Mouse (Mus musculus): ENCODE measurements around the gene Scgb1c1.

The Scgb1c1 gene

DNA sequence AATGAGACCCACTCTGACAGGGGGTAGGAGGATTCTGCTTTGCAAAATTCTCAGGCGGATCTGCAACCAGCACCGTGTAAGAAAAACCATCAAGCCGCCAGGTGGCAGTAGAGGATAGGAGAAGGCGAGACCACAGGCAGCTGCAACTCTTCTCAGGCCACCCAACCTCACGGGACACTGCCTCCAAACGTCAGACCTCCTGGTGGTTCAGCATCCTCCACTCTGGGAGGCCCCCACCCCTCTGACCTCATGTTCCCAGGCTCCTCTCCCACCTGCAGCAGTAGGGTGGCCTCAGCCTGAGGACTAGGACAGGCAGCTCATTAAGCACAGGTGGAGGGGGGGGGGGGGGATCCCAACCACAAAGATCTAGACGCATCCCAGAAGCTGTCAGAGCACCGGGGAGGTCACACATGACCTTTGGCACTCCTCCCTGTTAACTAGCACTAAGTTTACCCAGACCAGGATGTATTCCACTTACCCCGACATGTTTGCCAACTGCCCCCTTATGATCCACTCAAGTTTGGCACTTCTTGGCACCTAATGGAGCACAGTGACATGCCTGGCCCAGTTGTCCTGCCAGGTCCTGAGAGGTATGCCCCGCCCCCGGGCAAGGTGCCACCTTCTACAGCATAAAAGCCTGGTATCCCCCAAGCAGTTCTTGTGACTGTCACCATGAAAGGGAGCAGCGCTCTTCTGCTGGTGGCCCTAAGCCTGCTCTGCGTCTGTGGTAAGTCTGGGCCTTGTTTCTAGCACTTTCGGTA lies at the start of gene Scgb1c1:
Gene Scgb1c1 (plus strand): TSS at position 643 of the 761 bp plus-strand sequence.
- peak; percentile 81 for DNase-seq (ENCODE audit: low read depth)

DNA sequence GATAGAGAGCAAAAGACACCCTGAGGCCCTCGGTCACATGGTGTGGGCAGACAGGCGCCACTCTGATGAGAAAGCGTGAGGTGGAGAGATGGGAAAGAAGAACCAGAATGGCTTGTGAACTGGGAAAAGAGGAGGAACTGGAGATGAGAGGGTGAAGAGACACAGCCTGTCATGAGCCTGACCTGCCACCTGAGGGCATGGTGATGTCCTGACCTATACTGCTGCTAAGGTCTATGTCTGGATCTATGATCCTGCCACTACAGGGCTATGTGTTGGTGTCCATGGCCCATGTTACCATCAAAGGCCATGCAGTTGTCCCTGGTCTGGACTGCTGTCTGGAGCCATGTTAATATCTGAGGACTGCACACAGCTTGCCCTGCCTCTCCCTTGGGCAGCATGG lies 47.7 kb upstream of the Scgb1c1 start:
- DNase-seq (ENCODE audit: low read depth): no peak

DNA sequence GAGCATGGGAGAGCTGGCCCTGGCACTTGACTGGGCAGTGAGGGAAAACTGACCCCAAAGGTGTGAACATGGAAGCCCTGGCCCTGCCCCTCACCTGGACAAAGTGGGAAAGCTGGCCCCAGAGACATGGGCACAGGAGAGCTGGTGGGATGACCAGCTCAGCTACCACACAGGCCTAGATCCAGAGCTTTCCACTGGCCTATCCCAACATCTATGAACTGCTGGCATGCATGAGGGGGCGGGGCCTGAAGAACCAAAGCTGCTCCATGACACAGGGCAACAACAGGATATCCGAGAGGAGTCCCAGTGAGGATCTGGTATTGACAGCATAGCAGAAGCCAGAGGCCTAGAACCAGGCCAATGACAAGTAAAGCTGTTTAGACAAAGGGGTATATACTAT lies 47.1 kb upstream of the Scgb1c1 start:
- DNase-seq (ENCODE audit: low read depth): no peak

- DNase-seq (ENCODE audit: low read depth): no peak
Measured at GRCm38 (mm10) chr7:140802629-140803028, 42.7 kb upstream of the Scgb1c1 start.

- peak; percentile 34 for DNase-seq (ENCODE audit: low read depth)
Measured at GRCm38 (mm10) chr7:140805704-140806103, 39.6 kb upstream of the Scgb1c1 start.

- peak; percentile 16 for DNase-seq (ENCODE audit: low read depth)
Measured at GRCm38 (mm10) chr7:140810496-140810895, 34.9 kb upstream of the Scgb1c1 start.

- no peak for DNase-seq (ENCODE audit: low read depth)
Measured at GRCm38 (mm10) chr7:140811714-140812113, 33.6 kb upstream of the Scgb1c1 start.

- DNase-seq (ENCODE audit: low read depth): no peak
Measured at GRCm38 (mm10) chr7:140812850-140813249, 32.5 kb upstream of the Scgb1c1 start.

GRCm38 (mm10) chr7:140820173-140820572 lies 25.2 kb upstream of the Scgb1c1 start:
- DNase-seq (ENCODE audit: low read depth): no peak

GRCm38 (mm10) chr7:140821305-140821652 lies 24.1 kb upstream of the Scgb1c1 start:
- DNase-seq (ENCODE audit: low read depth): no peak

DNA sequence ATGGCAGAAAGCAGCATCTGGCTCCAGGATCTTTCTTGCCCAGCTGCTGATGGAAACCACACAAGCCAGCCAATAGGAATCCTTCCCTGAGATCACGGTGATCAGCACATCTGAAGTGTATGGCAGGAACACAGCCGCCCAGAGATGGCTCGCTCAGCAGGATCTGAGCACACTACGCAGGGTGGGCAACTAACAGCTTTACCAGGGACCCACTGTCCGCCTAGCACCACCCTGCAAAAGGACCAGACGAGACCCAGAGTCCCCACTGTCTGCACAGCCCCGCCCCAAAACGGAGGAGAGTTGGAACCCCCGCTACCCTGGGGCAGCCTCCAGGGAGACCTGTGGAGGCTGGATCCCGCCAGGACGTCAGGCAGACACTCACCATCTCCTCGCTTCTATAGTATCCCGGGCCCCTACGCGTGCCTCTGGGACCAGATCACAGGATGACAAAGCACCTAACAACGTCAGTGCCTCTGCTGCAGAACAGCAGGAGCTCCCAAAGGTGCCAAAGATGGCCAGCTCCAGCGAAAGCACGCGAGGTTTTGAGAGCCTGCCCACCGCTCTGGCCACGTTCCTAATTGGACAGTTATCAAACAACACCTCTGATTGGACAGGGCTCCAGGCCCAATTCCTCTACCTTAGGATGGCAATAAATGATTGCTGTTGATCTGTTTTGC lies 23.6 kb upstream of the Scgb1c1 start, which contains the start of gene Zfp941:
Gene Zfp941 (minus strand): TSS at position 526 of the 677 bp plus-strand sequence.
- DNase-seq (ENCODE audit: low read depth): peak; percentile 42

GRCm38 (mm10) chr7:140822731-140823130 lies 22.6 kb upstream of the Scgb1c1 start:
- DNase-seq (ENCODE audit: low read depth): no peak

DNA sequence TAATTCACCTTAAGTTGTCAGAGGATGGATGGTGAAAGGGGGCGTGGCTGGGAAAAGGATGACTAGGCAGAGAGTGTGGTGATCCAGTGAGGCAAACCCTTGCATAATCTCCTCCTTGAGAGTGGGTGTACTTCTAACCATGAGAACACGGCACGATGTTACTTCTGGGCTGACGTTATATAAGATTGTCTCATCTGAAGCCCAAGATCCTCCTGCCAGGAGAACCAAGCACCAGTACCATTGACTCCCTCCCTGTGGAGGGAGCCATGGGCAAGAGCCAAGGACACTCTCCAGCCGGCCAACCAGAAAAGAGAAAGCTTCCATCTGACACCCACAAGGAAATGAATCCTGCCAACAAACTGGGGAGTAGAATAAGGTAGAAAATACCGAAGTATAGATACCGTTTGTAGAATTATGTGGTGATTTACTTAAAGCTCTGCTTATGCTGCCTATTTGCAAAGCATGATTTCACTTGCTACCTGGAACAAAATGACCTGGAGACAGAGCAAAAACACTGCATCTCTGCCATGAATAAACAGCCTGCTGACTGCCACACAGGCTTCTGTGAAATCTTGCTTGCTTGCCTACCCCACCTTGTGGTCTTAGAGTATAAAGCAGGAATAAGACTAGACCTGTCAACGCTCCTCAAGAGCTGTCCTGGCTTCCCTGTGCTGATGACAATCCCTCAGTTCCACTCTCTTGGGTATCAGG lies 17.0 kb upstream of the Scgb1c1 start:
- no peak for DNase-seq (ENCODE audit: low read depth)

- DNase-seq (ENCODE audit: low read depth): no peak
Measured at GRCm38 (mm10) chr7:140831447-140831846, 13.9 kb upstream of the Scgb1c1 start.

- DNase-seq (ENCODE audit: low read depth): no peak
Measured at GRCm38 (mm10) chr7:140833341-140833740, 12.0 kb upstream of the Scgb1c1 start.

GRCm38 (mm10) chr7:140834968-140835757 lies 10.2 kb upstream of the Scgb1c1 start, which contains the start of gene Urah:
Gene Urah, plus strand, starts transcription at chr7:140835018.
- no peak for DNase-seq (ENCODE audit: low read depth)

DNA sequence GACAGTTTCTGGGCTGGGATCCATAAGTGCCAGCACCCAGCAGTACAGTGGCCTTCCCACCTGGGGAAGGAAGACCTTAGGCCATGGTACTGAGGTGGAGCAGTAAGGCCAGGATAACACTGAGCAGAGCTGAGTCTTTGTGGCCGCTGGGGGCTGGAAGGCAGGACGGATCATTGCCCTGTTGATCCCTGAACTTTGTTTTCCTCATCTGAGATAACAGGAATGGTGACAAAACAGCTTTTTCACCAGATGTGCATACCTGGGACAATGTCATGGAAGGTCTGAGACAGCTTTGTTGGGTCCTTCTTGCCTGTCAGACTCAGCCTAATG lies 9.6 kb upstream of the Scgb1c1 start:
- DNase-seq (ENCODE audit: low read depth): no peak

- DNase-seq (ENCODE audit: low read depth): no peak
Measured at GRCm38 (mm10) chr7:140836243-140837115, 8.9 kb upstream of the Scgb1c1 start.

DNA sequence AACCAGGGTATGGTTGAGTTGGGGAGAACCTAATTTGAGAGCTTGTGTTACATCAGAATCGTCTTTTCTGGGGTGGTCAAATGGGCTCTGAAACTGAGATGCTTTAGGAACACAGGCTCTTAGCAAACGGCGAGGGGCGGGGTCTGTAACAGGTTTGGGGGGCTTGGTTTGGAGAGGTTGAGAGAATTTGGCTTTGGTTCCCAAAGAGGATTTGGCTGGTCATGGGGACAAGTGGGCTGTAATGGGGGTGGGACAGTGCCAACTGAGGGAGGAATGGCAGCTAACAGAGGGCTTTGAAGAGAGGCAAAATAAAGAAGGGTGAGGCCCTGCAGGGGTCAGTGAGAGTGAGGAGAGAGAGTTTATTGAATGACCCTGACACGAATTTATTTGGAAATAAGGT lies 5.8 kb upstream of the Scgb1c1 start:
- no peak for DNase-seq (ENCODE audit: low read depth)

GRCm38 (mm10) chr7:140840750-140841735 lies 4.3 kb upstream of the Scgb1c1 start:
- no peak for DNase-seq (ENCODE audit: low read depth)
